Mouse (Mus musculus) heart, adult 9 months (tissue): ENCODE results near the gene Rabepk.
"Not testable (repeated sequence)": the region's sequence is repeated elsewhere in the genome, so short reads cannot be mapped to it uniquely, and the experiment has no call there.

Experiments used
- DNase-seq, 2 experiments: peaks; one replicate each; pipeline ENCODE4 v3.0.0; 2022; ENCODE audit warnings: low spot score in 2 of 2

Gene Rabepk

DNA sequence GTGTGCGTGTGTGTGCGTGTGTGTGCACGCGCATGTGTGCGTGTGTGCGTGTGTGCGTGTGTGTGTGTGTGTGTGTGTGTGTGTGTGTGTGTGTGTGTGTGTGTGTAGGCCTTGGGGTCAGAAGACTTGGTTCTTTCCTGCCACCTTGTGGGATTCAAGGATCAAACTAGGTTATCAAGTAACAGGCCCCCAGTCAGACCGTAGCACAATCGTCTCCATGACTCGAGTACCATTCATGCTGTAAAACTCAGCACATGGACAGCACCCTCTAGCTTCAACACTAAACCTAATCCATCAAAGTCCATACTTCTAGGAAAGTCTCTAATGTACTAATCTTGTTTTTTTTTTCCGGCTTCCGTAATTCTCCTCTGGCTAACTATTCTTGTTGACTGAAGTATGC, 34.9 kb downstream of the Rabepk start:
- no peak for DNase-seq

DNA sequence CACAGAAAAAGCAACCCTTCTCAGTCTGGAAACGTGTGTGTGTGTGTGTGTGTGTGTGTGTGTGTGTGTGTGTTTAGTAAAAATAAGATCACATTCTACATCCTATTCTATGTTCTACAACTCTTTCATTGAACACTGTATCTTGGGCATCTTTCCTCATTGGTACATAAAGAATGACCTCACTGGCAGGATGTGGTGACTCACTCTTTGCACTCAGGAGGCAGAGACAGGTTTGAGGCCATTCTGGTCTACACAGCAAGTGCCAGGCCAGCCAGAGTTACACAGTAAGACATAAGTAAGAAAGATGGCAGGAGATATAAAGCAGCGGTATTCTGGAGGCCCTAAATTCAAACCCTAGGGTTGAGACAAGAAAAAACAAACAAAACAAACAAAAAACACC, 36.8 kb downstream of the Rabepk start:
- no peak for DNase-seq

DNA sequence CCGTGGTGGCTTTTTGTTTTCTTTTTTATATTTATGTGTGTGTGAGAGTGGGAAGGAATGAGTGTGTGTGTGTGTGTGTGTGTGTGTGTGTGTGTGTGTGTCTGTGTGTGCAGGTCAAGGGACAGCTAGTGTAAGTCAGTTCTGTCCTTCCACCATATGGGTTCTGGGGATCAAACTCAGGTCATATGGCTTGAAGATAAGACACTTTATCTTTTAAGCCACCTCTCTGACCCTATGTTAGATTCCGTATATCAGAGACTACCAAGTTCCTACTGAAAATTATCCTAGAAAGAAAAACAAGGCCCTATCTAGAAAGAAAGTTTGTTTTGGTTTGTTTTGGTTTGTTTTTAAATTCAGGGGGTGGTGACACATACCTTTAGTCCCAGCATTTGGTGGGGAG, 37.5 kb downstream of the Rabepk start:
- no peak for DNase-seq

DNA sequence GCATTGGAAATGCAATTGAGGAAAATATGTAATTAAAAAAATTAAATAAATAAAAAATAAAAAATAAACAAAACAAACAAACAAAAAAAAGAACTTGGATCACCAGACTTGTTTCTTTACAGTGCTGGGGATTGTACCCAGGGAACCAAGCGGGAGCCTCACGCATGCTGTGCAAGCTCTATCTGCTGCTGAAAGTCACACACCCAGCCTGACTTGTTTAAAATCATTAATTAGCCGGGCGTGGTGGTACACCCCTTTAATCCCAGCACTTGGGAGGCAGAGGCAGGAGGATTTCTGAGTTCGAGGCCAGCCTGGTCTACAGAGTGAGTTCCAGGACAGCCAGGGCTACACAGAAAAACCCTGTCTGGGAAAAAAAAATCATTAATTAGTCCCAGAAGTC, 38.4 kb downstream of the Rabepk start:
- not testable (repeated sequence) for DNase-seq

DNA sequence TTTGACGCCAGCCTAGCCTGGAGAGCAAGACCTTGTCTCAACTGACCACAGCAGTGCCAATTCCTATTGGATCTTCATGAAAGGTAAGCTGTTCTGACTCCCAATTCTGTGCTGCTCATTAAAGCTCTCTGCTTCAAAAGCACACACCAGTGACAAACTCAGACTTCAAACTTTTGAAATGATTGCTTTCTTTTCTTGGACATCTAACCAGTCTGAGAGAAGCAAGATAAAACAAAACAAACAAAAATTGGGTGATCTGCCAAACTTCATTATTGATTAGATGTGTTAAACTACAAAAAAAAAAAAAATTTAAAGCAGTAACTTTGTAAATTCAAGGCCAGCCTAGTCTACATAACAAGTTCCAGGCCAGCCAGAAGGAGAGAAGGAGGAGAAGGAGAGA, 42.4 kb downstream of the Rabepk start:
- no peak for DNase-seq

DNA sequence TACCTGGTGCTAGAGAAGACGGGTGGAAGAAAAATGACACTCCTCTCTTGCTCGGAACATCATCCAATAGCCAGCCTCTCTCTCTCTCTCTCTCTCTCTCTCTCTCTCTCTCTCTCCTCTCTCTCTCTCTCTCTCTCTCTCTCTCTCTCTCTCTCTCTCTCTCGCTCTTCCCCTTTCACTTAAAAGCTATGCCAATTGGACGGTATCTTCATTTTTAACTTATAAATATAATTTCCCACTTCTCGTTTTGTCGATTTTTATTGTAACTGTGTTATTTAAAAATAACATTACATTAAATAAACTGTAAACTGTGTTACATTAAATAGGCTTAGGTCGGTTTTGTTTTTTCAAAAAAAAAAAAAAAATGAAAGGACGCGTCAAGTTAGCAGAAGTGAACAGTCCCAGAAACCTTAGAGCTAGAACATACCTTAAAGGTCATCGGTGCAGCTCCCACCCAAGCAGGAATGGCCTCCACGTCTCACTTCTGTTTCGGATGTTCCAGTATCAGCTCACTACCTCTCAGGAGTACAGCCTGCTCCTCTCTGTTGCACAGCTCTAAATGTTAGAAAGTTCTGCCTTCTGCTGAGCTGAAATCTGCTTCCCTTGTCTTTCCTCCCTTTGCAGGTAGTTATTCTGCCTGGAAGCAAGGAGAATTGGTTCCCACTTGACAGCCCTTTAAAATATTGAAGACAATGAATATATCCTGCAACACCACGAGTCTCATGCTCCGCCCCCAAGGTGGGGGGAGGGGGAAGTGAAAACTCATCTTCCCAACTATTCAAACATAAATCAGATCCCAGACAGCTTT, 45.0 kb downstream of the Rabepk start, which contains the start of gene Gapvd1:
TSS of gene Gapvd1 (minus strand) at position 682 of the 808 bp plus-strand sequence.
- peak in 1 of 2 experiments; percentile 17 for DNase-seq

DNA sequence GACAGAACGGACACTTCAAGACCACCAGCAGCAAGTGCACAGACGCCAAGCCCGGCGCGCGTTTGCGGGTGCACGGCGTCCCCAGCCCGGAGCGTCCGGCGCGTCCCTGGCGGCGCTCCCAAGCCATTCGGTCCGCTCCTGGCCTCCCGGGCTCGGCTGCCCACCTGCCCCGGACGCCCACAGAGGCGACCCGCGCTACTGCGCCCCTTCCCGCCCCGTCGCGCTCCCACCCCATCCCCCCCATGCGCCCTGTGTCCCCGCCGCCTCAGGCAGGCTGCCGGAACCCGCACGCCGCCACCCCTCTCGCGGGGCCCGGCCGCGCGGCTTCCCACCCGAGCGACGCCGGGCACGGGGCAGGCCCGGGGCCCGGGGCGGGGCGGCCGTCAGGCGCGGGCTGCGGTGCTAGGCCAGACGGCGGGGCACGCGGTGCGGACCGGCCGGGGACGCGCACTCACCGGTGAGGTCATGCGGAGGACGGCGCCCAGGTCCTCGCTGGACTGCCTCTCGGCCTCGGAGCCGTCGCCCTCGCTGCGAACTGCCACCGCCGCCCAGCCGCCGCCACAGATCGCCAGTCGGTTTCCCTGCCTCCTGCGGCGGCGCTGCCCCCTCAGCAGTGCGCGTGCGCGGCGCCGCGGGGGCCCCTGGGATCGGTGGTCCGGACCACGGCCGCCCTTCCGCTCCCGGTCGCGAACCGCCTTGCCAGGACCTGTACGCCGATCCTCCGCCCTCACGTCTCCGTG, 45.7 kb downstream of the Rabepk start:
- DNase-seq, result peak; percentile 85 to 87

DNA sequence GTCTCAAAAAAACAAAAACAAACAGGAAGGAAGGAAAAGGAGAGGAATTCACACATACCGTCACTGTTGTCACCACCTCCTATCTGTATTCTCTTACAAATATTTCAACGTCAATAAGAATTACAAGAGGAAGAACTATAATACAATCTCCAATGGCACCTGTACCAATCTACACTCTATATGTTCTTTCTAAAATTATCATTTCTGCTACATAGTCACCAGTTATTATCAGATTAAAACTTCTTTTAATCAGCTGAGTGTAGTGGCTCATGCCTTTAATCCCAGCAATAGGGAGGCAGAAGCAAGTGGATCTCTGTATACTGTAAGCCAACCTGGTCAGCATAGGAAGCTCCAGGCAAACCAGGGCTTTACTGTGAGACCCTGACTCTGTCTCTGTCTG, 49.5 kb downstream of the Rabepk start:
- DNase-seq, result no peak

DNA sequence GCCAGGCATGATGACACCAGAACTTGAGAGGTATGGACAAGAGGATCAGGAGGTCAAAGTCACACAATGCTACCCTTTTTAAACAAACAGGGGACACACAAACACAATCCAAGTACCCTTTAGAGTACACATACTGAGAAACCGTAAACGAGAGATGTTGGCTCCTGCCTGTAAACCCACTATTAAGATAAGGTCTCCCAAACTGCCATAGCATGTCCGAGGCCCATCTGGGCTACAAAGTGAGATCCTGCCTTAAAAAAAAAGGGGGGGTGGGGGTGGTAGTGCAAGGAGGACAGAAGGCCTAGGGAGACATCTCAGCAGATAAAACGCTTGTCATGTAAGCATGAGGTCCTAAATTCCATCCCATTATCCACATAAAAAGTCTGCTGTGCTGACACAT, 51.2 kb downstream of the Rabepk start:
- no peak for DNase-seq

DNA sequence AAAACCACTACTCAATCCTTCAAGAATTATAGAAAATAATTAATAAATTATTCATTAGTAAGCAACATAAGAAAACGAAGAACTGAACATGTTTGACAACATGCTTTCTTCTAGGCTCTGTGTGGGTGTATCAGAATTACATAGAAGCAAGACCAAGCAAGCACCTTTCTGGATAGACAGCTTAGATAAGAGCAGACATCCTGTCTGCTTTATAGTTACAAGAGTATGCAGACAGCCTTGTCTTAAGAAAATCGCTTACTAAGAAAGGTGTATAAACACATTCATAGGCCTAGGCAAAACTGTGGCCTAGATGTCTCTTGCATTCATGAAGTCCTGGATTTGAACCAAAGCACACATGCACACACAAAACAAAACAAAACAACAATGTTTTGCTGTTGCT, 54.0 kb downstream of the Rabepk start:
- DNase-seq, result no peak

DNA sequence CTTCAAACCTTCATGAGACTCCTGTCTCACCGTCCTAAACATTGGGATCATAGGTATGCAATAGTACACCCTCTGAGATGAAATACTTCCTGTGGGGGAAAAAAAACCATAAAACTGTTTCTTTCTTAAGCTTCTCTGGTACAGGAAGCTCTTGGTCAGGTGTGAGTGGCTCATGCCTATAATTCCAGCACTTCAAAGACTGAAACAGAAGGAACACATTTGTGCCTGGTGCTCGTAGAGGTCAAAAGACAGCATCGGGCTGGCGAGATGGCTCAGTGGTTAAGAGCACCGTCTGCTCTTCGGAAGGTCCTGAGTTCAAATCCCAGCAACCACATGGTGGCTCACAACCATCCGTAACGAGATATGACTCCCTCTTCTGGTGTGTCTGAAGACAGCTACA, 55.2 kb downstream of the Rabepk start:
- DNase-seq, result no peak

DNA sequence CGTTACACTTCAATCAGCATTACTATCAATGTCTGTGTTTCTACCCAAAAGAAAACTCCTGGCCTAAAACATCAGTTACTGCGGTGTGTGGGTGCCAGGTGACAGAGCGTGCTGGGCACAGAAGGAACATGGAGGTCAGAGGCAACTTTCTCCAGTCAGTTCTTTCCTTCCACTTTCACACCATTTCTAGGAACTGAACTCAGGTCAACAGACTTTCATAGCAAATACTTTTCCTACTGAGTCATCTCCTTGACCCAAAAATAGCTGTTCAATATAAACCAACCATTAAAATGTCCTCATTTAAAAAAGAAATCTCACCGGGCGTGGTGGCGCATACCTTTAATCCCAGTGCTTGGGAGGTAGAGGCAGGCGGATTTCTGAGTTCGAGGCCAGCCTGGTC, 57.0 kb downstream of the Rabepk start:
- no peak for DNase-seq

DNA sequence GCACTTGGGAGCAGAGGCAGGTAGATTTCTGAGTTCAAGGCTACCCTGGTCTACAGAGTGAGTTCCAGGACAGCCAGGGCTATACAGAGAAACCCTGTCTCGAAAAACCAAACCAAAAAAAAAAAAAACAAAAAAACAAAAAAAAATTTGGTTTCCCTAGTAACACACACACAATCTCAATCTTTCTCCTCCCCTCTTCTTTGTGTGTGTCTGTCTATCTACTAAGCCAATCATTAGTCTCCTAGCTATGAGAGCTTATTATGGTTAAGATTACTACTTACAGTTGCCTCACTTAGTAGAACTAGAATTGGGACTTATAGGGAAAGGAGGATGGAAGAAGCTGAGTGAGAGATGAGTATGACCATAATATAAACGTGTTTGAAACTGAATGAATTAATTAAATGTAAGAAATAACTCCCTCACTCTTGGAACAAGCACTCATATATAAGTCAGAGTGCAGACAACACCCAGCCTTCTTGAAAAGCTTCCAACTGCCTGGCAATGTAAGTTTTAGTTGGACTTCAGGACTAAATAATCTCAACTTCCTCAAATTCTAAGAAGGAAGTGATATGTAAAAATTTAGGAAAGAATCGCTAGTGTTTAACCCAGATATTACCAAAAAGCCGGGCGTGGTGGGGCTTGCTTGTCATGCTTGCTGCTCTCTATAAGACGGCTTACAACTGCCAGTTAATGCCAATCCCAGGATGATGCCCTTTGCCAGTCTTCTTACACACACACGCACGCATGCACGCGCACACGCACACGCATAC, 58.1 kb downstream of the Rabepk start:
- DNase-seq, result no peak

DNA sequence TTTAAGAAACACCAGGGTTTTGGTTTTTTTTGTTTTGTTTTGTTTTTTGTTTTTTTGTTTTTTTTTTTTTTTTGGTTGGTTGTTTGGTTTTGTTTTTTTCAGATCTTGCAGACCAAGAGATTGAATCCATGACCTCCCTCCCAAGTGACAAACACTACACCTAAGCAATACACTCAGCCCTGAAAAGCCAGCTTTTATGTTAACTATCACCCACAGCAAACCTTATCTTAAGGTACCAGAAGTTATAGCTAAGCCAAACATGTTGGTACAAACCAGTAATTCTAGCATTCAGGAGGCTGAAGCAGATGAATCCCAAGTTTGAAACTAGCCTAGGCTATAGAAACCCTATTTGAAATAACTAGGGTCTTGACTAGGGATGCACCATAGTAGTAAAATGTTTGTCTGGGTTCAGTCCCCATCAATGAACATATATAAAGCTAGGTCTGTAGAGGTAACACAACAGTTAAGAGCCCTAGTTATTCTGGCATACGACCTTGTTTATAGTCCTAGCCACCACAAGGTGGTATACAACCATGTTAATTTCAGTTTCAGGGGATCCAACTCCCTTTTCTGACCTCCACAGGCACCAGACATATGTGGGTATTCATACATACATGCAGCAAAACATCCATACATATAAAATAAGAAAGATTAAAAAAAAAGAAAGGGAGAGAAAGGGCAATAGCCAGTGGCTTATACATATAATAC, 59.9 kb downstream of the Rabepk start:
- no peak for DNase-seq

DNA sequence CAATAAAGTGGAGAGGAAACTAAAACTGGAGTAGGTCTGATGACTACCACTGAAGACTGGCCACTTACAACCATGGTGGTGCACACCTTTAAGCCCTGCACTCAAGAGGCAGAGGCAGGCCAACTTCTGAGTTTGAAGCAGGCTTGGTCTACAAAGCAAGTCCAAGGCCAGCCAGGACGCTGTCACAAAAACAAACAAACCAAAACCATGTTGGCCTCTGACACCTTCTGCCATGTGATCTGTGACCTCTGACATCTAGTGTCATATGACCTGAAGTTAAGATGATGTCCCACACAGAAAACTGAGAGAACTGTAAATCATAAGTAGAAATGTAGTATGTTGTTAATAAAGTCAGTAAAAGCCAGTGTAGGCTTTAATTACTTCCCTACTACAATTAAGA, 61.8 kb downstream of the Rabepk start:
- DNase-seq, result no peak

DNA sequence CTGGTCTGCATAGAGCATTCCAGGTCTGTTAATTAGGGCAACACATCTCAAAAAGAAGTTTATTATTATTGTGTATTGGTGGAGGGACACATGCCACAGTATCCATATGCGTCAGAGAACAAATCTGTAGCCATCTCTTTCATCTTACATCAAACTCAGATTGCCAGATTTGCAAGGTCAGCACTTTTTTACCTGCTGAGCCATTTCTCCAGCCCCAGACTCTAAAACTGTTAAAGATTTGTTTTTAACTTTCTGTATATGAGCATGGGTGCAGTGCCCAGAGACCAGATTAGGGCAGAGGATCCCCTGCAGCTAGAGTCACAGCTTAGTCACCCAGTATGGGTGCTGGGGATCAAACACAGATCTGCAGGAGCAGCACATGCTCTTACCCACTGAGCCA, 63.1 kb downstream of the Rabepk start:
- no peak for DNase-seq
